Mouse (Mus musculus) lung, adult 2 months (tissue): Measurements from ENCODE around the gene Gm7138.
"Not testable (repeated sequence)": the region's sequence is repeated elsewhere in the genome, so short reads cannot be mapped to it uniquely, and the experiment has no call there.

Source experiments
- CTCF ChIP-seq: fragments of 200-500 bp; IDR thresholded peaks from 2 replicates; pipeline ENCODE4 v1.5.1; 2011; ENCODE audit warnings: mild to moderate bottlenecking, low read length, control low read depth; ENCODE audit not compliant: insufficient read depth
- POLR2A ChIP-seq: fragments of 200-500 bp; IDR thresholded peaks from 2 replicates; pipeline ENCODE4 v1.6.1; 2011; ENCODE audit warnings: low read depth, mild to moderate bottlenecking, control low read depth, low read length, borderline replicate concordance; ENCODE audit errors: extremely low read depth

GRCm38 (mm10) chr10:77771225-77771624 lies 5.5 kb downstream of the Gm7138 start, which contains the start of gene Gm3238:
- TF ChIP-seq POLR2A, CTCF: not testable (repeated sequence)
